Mouse (Mus musculus) megakaryocyte, embryonic 14.5 days (primary cell): ENCODE results near the gene Serpina16.

Experiments used
- FLI1 ChIP-seq: IDR thresholded peaks from 2 replicates; pipeline ENCODE4 v1.6.1; 2012; ENCODE audit warnings: low read length, inconsistent platforms, mixed read lengths
- GATA1 ChIP-seq: IDR thresholded peaks from 3 replicates; pipeline ENCODE4 v1.6.1; 2012; ENCODE audit warnings: mixed read lengths, low read length, inconsistent platforms, borderline replicate concordance

- TF ChIP-seq GATA1, result no peak
- TF ChIP-seq FLI1, result no peak
Observed at GRCm38 (mm10) chr12:103655123-103656044, 20.6 kb downstream of the Serpina16 start.
